Mouse (Mus musculus) kidney, adult 2 months (tissue): ENCODE measurements around the gene Rnf149. TPM values are rescaled to one million over a fixed set of nuclear protein-coding genes. Genes with fewer than 3 reads are reported as not detected.

Source experiments
- DNase-seq: peaks from one replicate; pipeline ENCODE4 v3.0.0; 2021
- H3K27ac ChIP-seq: fragments of 200-500 bp; 2 replicates; pipeline ENCODE4 v1.5.1; 2012; ENCODE audit warnings: low read depth, low read length, control low read depth, inconsistent platforms; ENCODE audit not compliant: insufficient read depth
- H3K27me3 ChIP-seq: fragments of 200-500 bp; replicated peaks from 2 replicates; pipeline ENCODE4 v1.6.1; 2012; ENCODE audit warnings: mild to moderate bottlenecking, moderate library complexity, low read length, inconsistent platforms; ENCODE audit not compliant: control insufficient read depth, insufficient read depth
- H3K36me3 ChIP-seq: fragments of 200-500 bp; 2 replicates; pipeline ENCODE4 v1.6.1; 2012; ENCODE audit warnings: mild to moderate bottlenecking, moderate library complexity, low read length, inconsistent platforms; ENCODE audit not compliant: control insufficient read depth, insufficient read depth
- H3K4me1 ChIP-seq: fragments of 200-500 bp; 2 replicates; pipeline ENCODE4 v1.6.1; 2011; ENCODE audit warnings: low read length; ENCODE audit not compliant: control insufficient read depth, insufficient read depth
- H3K4me3 ChIP-seq: fragments of 200-500 bp; 2 replicates; pipeline ENCODE4 v1.5.1; 2011; ENCODE audit warnings: mild to moderate bottlenecking, low read depth, low read length, control low read depth; ENCODE audit not compliant: insufficient read depth
- CTCF ChIP-seq: fragments of 200-500 bp; conservative IDR thresholded peaks from 2 replicates; pipeline ENCODE4 v1.5.1; 2011; ENCODE audit warnings: low read depth, mild to moderate bottlenecking, control low read depth, low read length, moderate library complexity, mixed read lengths; ENCODE audit not compliant: insufficient read depth, insufficient read length
- POLR2A ChIP-seq: fragments of 200-500 bp; IDR thresholded peaks from one replicate; pipeline ENCODE4 v1.6.1; 2011; ENCODE audit warnings: low read depth, low read length, control low read depth
- WGBS: fragments of 180-500 bp; shearing (Covaris S2); methylation state at CpG from one replicate; pipeline ENCODE4 v1.1.7; 2018; 5-methylcytosine and 5-hydroxymethylcytosine counted together
- polyA plus RNA-seq: library from polyadenylated mRNA; depleted of rRNA; stranded (reverse); fragments of >200 nt; gene quantifications from 2 replicates; pipeline ENCODE4 v1.2.3, GENCODE M21; 2012

Rnf149 gene
- polyA plus RNA-seq, 1 experiment = 30.3 TPM

GRCm38 (mm10) chr1:39537631-39538380, 39.4 kb downstream of the Rnf149 start:
- TF ChIP-seq CTCF (no peak), POLR2A (no peak)
- DNase-seq = peak; percentile 12
- no peak overlapping the region for H3K4me3 ChIP-seq
- H3K4me1 ChIP-seq = peaks cover 3% of the 10 kb centered on the region; the same call in 1 of the 2 replicates
- H3K27ac ChIP-seq = no peak overlapping the region
- 73% methylated on average over 10 of the region's 10 CpGs for WGBS
- peaks cover 16% of the 10 kb centered on the region for H3K36me3 ChIP-seq
- H3K27me3 ChIP-seq = no peaks in the 10 kb centered on the region

- Histone ChIP-seq H3K27me3 (no peaks in the 10 kb centered on the region), H3K4me1 (peaks cover 3% of the 10 kb centered on the region; the same call in 1 of the 2 replicates), H3K4me3 (peak overlapping the region; percentile 92; the same call in 1 of the 2 replicates), H3K27ac (no peak overlapping the region; the same call in 1 of the 2 replicates), H3K36me3 (peaks cover 11% of the 10 kb centered on the region)
- DNase-seq = peak; percentile 50
- TF ChIP-seq POLR2A = no peak
- no peak for TF ChIP-seq CTCF
- 21% methylated on average over 7 of the region's 7 CpGs for WGBS
Observed at GRCm38 (mm10) chr1:39536701-39537100, 40.5 kb downstream of the Rnf149 start.

GRCm38 (mm10) chr1:39535515-39536311, 41.5 kb downstream of the Rnf149 start:
- Histone ChIP-seq H3K27ac (peak overlapping the region; percentile 61), H3K4me1 (peaks cover 3% of the 10 kb centered on the region; the same call in 1 of the 2 replicates), H3K36me3 (peaks cover 10% of the 10 kb centered on the region), H3K27me3 (no peaks in the 10 kb centered on the region), H3K4me3 (peak overlapping the region; percentile 92)
- WGBS = under 1% methylated on average over 100 of the region's 100 CpGs
- DNase-seq = peak; percentile 99
- TF ChIP-seq CTCF (no peak), POLR2A (peak; percentile 14)

GRCm38 (mm10) chr1:39534831-39535230, 42.4 kb downstream of the Rnf149 start, which contains the start of gene Cnot11:
Cnot11 (plus strand) TSS chr1:39534992.
- Histone ChIP-seq H3K27ac (peak within 1 kb of the TSS; percentile 61), H3K4me3 (peak within 1 kb of the TSS; percentile 92), H3K4me1 (peaks cover 3% of the 10 kb centered on the region; the same call in 1 of the 2 replicates), H3K36me3 (peaks cover 6% of the 10 kb centered on the region), H3K27me3 (no peaks in the 10 kb centered on the region)
- TF ChIP-seq POLR2A = no peak
- TF ChIP-seq CTCF = no peak
- 30% methylated on average over 13 of the region's 13 CpGs for whole genome bisulfite sequencing
- DNase-seq = no peak

GRCm38 (mm10) chr1:39533917-39534316, 43.3 kb downstream of the Rnf149 start:
- Histone ChIP-seq H3K4me3 (no peak overlapping the region), H3K27ac (no peak overlapping the region), H3K4me1 (peaks cover 3% of the 10 kb centered on the region; the same call in 1 of the 2 replicates), H3K36me3 (peaks cover 3% of the 10 kb centered on the region), H3K27me3 (no peaks in the 10 kb centered on the region)
- no peak for DNase-seq
- 40% methylated on average over 3 of the region's 3 CpGs for WGBS
- TF ChIP-seq CTCF = no peak
- TF ChIP-seq POLR2A = no peak

GRCm38 (mm10) chr1:39531036-39531435, 46.2 kb downstream of the Rnf149 start:
- no peak for TF ChIP-seq POLR2A
- TF ChIP-seq CTCF = no peak
- H3K27ac ChIP-seq = no peak overlapping the region
- no peaks in the 10 kb centered on the region for H3K27me3 ChIP-seq
- no peak overlapping the region for H3K4me3 ChIP-seq
- no peaks in the 10 kb centered on the region for H3K36me3 ChIP-seq
- H3K4me1 ChIP-seq = no peaks in the 10 kb centered on the region; the same call in 1 of the 2 replicates
- 70% methylated on average over 4 of the region's 4 CpGs for WGBS
- no peak for DNase-seq

GRCm38 (mm10) chr1:39530258-39530943, 46.8 kb downstream of the Rnf149 start:
- TF ChIP-seq POLR2A (no peak), CTCF (peak; percentile 77)
- peak; percentile 82 for DNase-seq
- 38% methylated on average over 13 of the region's 13 CpGs for WGBS

More at GRCm38 (mm10) chr1:39530258-39530943, 46.8 kb downstream of the Rnf149 start:
- H3K36me3 ChIP-seq = no peaks in the 10 kb centered on the region
- no peak overlapping the region for H3K4me3 ChIP-seq
- H3K4me1 ChIP-seq = no peaks in the 10 kb centered on the region; the same call in 1 of the 2 replicates
- H3K27ac ChIP-seq = no peak overlapping the region
- H3K27me3 ChIP-seq = no peaks in the 10 kb centered on the region
